Mouse (Mus musculus) lung, embryonic 16.5 days (tissue): ENCODE data around the gene Nhlrc3. TPM values are rescaled to one million over a fixed set of nuclear protein-coding genes. Genes with fewer than 3 reads are reported as not detected.

ENCODE experiments used
- ATAC-seq: fragments of 200-750 bp; cut with Nextera tagmentation; 2 replicates; pipeline ENCODE4 v1.8.0; 2017; ENCODE audit warnings: low read depth, mild to moderate bottlenecking, moderate library complexity
- H3K27ac ChIP-seq: fragments of 300-500 bp; sonication (generic); 2 replicates; pipeline ENCODE4 v1.5.1; 2014; ENCODE audit warnings: mild to moderate bottlenecking, control low read depth, low read length
- H3K27me3 ChIP-seq: fragments of 300-500 bp; sonication (generic); 2 replicates; pipeline ENCODE4 v1.6.1; 2014; ENCODE audit warnings: low read depth, low read length, mixed read lengths; ENCODE audit not compliant: control insufficient read depth, insufficient read depth
- H3K36me3 ChIP-seq: fragments of 300-500 bp; sonication (generic); 2 replicates; pipeline ENCODE4 v1.6.1; 2014; ENCODE audit warnings: low read length; ENCODE audit not compliant: control insufficient read depth, insufficient read depth
- H3K4me1 ChIP-seq: fragments of 300-500 bp; sonication (generic); replicated peaks from 2 replicates; pipeline ENCODE4 v1.6.1; 2014; ENCODE audit warnings: low read length, mixed read lengths; ENCODE audit not compliant: control insufficient read depth, insufficient read depth
- H3K4me2 ChIP-seq: fragments of 300-500 bp; sonication (generic); 2 replicates; pipeline ENCODE4 v1.6.1; 2014; ENCODE audit warnings: low read depth, low read length, control low read depth
- H3K4me3 ChIP-seq: fragments of 300-500 bp; sonication (generic); 2 replicates; pipeline ENCODE4 v1.5.1; 2014; ENCODE audit warnings: mild to moderate bottlenecking, low read length, control low read depth
- H3K9ac ChIP-seq: fragments of 300-500 bp; sonication (generic); 2 replicates; pipeline ENCODE4 v1.6.1; 2014; ENCODE audit warnings: low read length, control low read depth
- H3K9me3 ChIP-seq: fragments of 300-500 bp; sonication (generic); 2 replicates; pipeline ENCODE4 v1.6.1; 2016; ENCODE audit warnings: low read length; ENCODE audit not compliant: control insufficient read depth
- WGBS: fragments of 180-500 bp; shearing (Covaris S2); extraction: QIAGEN DNeasy Blood & Tissue Kit; methylation state at CpG from one replicate; pipeline ENCODE4 v1.1.7; 2014; 5-methylcytosine and 5-hydroxymethylcytosine counted together
- polyA plus RNA-seq: library from polyadenylated mRNA; unstranded; fragments of >200 nt; fragmentation: Nextera tagmentation; extraction: Ambion mirVana; gene quantifications from 2 replicates; pipeline ENCODE4 v1.2.1, GENCODE M21; 2015

The Nhlrc3 gene
- polyA plus RNA-seq, 1 experiment from 2014 or later: 8.9 TPM

- H3K36me3 ChIP-seq: peaks cover 12% of the 10 kb centered on the region
- no peaks in the 10 kb centered on the region for H3K9me3 ChIP-seq
- no peaks in the 10 kb centered on the region for H3K4me1 ChIP-seq
- no peaks in the 10 kb centered on the region for H3K27me3 ChIP-seq
- 20% methylated on average over 2 of the region's 2 CpGs for WGBS
- H3K27ac ChIP-seq: no peak overlapping the region
- ATAC-seq: peak; percentile 64; the same call in 1 of the 2 replicates
- no peak overlapping the region for H3K9ac ChIP-seq
- no peak overlapping the region for H3K4me3 ChIP-seq
- no peak overlapping the region for H3K4me2 ChIP-seq
Measured at GRCm38 (mm10) chr3:53448208-53448607, 14.9 kb downstream of the Nhlrc3 start.

- no peaks in the 10 kb centered on the region for H3K27me3 ChIP-seq
- no peak for ATAC-seq
- no peaks in the 10 kb centered on the region for H3K9me3 ChIP-seq
- no peak overlapping the region for H3K4me2 ChIP-seq
- no peak overlapping the region for H3K9ac ChIP-seq
- H3K4me3 ChIP-seq: no peak overlapping the region
- WGBS: 92% methylated on average over 3 of the region's 3 CpGs
- no peak overlapping the region for H3K27ac ChIP-seq
- no peaks in the 10 kb centered on the region for H3K4me1 ChIP-seq
- H3K36me3 ChIP-seq: peaks cover 3% of the 10 kb centered on the region; the same call in 1 of the 2 replicates
Measured at GRCm38 (mm10) chr3:53446801-53447200, 16.3 kb downstream of the Nhlrc3 start.

GRCm38 (mm10) chr3:53445540-53445939, 17.6 kb downstream of the Nhlrc3 start:
- no peaks in the 10 kb centered on the region for H3K4me1 ChIP-seq
- no peak overlapping the region for H3K4me2 ChIP-seq
- ATAC-seq: no peak
- no peaks in the 10 kb centered on the region; the same call in 1 of the 2 replicates for H3K36me3 ChIP-seq
- H3K4me3 ChIP-seq: no peak overlapping the region
- H3K9me3 ChIP-seq: no peaks in the 10 kb centered on the region
- no peaks in the 10 kb centered on the region for H3K27me3 ChIP-seq
- no peak overlapping the region for H3K27ac ChIP-seq
- 76% methylated on average over 5 of the region's 5 CpGs for WGBS
- no peak overlapping the region for H3K9ac ChIP-seq

GRCm38 (mm10) chr3:53436550-53436949, 26.6 kb downstream of the Nhlrc3 start:
- Histone ChIP-seq H3K27ac (no peak overlapping the region), H3K4me2 (no peak overlapping the region), H3K9me3 (no peaks in the 10 kb centered on the region), H3K27me3 (no peaks in the 10 kb centered on the region), H3K4me3 (no peak overlapping the region), H3K4me1 (no peaks in the 10 kb centered on the region), H3K36me3 (no peaks in the 10 kb centered on the region), H3K9ac (no peak overlapping the region)
- no peak for ATAC-seq
- 74% methylated on average over 5 of the region's 5 CpGs for WGBS

GRCm38 (mm10) chr3:53434610-53435009, 28.5 kb downstream of the Nhlrc3 start:
- 72% methylated on average over 3 of the region's 3 CpGs for WGBS
- no peaks in the 10 kb centered on the region for H3K9me3 ChIP-seq
- H3K36me3 ChIP-seq: no peaks in the 10 kb centered on the region
- H3K4me3 ChIP-seq: no peak overlapping the region
- no peak overlapping the region for H3K4me2 ChIP-seq
- ATAC-seq: no peak
- H3K9ac ChIP-seq: no peak overlapping the region
- H3K4me1 ChIP-seq: no peaks in the 10 kb centered on the region
- no peak overlapping the region for H3K27ac ChIP-seq
- H3K27me3 ChIP-seq: no peaks in the 10 kb centered on the region

- WGBS: 77% methylated on average over 4 of the region's 4 CpGs
- Histone ChIP-seq H3K4me1 (no peaks in the 10 kb centered on the region), H3K27ac (no peak overlapping the region), H3K9me3 (no peaks in the 10 kb centered on the region), H3K9ac (no peak overlapping the region), H3K4me3 (no peak overlapping the region), H3K36me3 (no peaks in the 10 kb centered on the region), H3K27me3 (no peaks in the 10 kb centered on the region), H3K4me2 (no peak overlapping the region)
- no peak for ATAC-seq
Measured at GRCm38 (mm10) chr3:53423576-53423975, 39.6 kb downstream of the Nhlrc3 start.

GRCm38 (mm10) chr3:53422691-53423090, 40.4 kb downstream of the Nhlrc3 start:
- Histone ChIP-seq H3K9me3 (no peaks in the 10 kb centered on the region), H3K27ac (no peak overlapping the region)

GRCm38 (mm10) chr3:53421656-53422055, 41.5 kb downstream of the Nhlrc3 start:
- Histone ChIP-seq H3K9ac (no peak overlapping the region), H3K4me2 (no peak overlapping the region), H3K4me3 (no peak overlapping the region), H3K27ac (no peak overlapping the region), H3K36me3 (no peaks in the 10 kb centered on the region), H3K9me3 (no peaks in the 10 kb centered on the region), H3K4me1 (no peaks in the 10 kb centered on the region), H3K27me3 (no peaks in the 10 kb centered on the region)
- ATAC-seq: no peak
- WGBS: 82% methylated on average over 12 of the region's 12 CpGs

More at GRCm38 (mm10) chr3:53422691-53423090, 40.4 kb downstream of the Nhlrc3 start:
- Histone ChIP-seq H3K4me3 (no peak overlapping the region), H3K4me1 (no peaks in the 10 kb centered on the region), H3K36me3 (no peaks in the 10 kb centered on the region), H3K27me3 (no peaks in the 10 kb centered on the region), H3K4me2 (no peak overlapping the region), H3K9ac (no peak overlapping the region)
- no peak for ATAC-seq
- 61% methylated on average over 1 of the region's 1 CpGs for WGBS

GRCm38 (mm10) chr3:53417701-53418100, 45.4 kb downstream of the Nhlrc3 start:
- Histone ChIP-seq H3K4me3 (no peak overlapping the region), H3K4me1 (no peaks in the 10 kb centered on the region), H3K27ac (no peak overlapping the region), H3K27me3 (no peaks in the 10 kb centered on the region), H3K9me3 (no peaks in the 10 kb centered on the region), H3K9ac (no peak overlapping the region), H3K36me3 (no peaks in the 10 kb centered on the region), H3K4me2 (no peak overlapping the region)
- ATAC-seq: no peak
- WGBS: 78% methylated on average over 7 of the region's 7 CpGs

GRCm38 (mm10) chr3:53416036-53416506, 47.1 kb downstream of the Nhlrc3 start:
- no peaks in the 10 kb centered on the region for H3K36me3 ChIP-seq
- H3K4me1 ChIP-seq: no peaks in the 10 kb centered on the region
- no peak overlapping the region for H3K27ac ChIP-seq
- WGBS: 60% methylated on average over 5 of the region's 5 CpGs
- H3K9me3 ChIP-seq: no peaks in the 10 kb centered on the region
- no peaks in the 10 kb centered on the region for H3K27me3 ChIP-seq
- H3K9ac ChIP-seq: no peak overlapping the region
- H3K4me3 ChIP-seq: no peak overlapping the region
- no peak for ATAC-seq
- no peak overlapping the region for H3K4me2 ChIP-seq
